Mouse (Mus musculus) left cerebral cortex, adult 2 months (tissue): Measurements from ENCODE around the gene Olfr665. TPM values are rescaled to one million over a fixed set of nuclear protein-coding genes. Genes with fewer than 3 reads are reported as not detected.
"Not testable (repeated sequence)": the region's sequence is repeated elsewhere in the genome, so short reads cannot be mapped to it uniquely, and the experiment has no call there.

Source experiments
- DNase-seq, 2 experiments: peaks; one replicate each; pipeline ENCODE4 v3.0.0; 2021 to 2022; ENCODE audit warnings: low spot score in 2 of 2, mixed read lengths in 1 of 2; ENCODE audit errors: extremely low spot score in 1 of 2
- H3K27ac ChIP-seq: fragments of 200-600 bp; 2 replicates; pipeline ENCODE4 v1.8.1; 2022
- H3K4me3 ChIP-seq: fragments of 200-600 bp; 2 replicates; pipeline ENCODE4 v1.8.1; 2022
- CTCF ChIP-seq: fragments of 200-600 bp; IDR thresholded peaks from 2 replicates; pipeline ENCODE4 v1.8.1; 2022; ENCODE audit warnings: antibody characterized with exemption, mild to moderate bottlenecking, moderate library complexity
- intact Hi-C: fragments of 180-260 bp; cut with DNase I; formaldehyde crosslinking; loops from one replicate; pipeline ENCODE4 v1.15.1; 2025
- long read RNA-seq, 2 experiments: library from polyadenylated mRNA; stranded (forward); transcript quantifications; one replicate each; pipeline ENCODE4 v2.0.0; 2021; ENCODE audit warnings: borderline mapping rate in 2 of 2
- total RNA-seq, 2 experiments: library from RNA; stranded (reverse); gene quantifications; 2 replicates each; pipeline ENCODE4 v1.2.3; 2021

The Olfr665 gene
- total RNA-seq, result not detected
- long read RNA-seq, experiment 1, result 0 reads
- long read RNA-seq, experiment 2, result 0 reads

DNA sequence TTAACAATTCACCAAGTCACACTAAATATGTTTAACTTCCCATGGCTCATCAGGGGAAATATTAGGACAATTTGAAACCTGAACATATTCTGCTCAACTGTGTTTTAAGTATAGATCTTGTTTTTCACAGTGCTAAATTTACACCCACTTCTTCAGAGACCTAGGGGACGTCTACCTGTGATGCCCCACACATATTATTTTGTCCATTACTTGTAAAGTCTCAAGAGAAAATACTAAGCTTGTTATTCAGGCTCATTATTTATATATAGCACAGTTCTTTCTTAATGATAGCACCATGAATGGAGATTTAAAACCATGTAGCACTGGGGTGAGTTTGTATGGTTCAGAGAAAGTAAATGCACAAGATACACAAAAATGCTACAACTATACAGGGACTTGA, at the start of gene Olfr665:
Gene Olfr665, plus strand, starts transcription at position 301 of the 400 bp plus-strand sequence.
- Histone ChIP-seq H3K27ac (no peak within 1 kb of the TSS), H3K4me3 (no peak within 1 kb of the TSS)
- no peak for DNase-seq
- intact Hi-C loops, result no loop called here
- no peak for TF ChIP-seq CTCF

DNA sequence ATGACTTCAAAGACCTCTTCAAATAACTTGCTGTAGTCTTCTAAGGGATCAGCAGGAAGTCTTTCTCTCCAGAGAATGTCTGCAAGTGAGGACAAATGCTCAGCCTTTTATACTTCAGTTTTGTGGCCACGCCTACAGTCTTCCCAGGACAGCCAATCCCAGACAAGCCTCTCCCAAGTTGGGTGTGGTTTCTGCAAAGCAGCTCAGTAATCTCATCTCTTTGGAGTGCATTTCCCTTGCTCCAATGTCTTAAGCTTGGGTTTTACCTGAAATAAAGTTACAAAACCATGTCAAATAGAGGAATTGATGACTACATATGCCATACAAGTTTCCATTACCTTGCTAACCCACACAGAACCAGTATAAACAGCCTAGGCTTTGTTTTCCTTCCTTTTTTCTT, 35.3 kb upstream of the Olfr665 start, which contains the start of gene Usp17lb:
Gene Usp17lb, minus strand, starts transcription at position 101 of the 400 bp plus-strand sequence.
- DNase-seq, result no peak
- no peak for TF ChIP-seq CTCF
- intact Hi-C loops, result no loop called here
- no peak within 1 kb of the TSS for H3K4me3 ChIP-seq
- H3K27ac ChIP-seq, result no peak within 1 kb of the TSS

DNA sequence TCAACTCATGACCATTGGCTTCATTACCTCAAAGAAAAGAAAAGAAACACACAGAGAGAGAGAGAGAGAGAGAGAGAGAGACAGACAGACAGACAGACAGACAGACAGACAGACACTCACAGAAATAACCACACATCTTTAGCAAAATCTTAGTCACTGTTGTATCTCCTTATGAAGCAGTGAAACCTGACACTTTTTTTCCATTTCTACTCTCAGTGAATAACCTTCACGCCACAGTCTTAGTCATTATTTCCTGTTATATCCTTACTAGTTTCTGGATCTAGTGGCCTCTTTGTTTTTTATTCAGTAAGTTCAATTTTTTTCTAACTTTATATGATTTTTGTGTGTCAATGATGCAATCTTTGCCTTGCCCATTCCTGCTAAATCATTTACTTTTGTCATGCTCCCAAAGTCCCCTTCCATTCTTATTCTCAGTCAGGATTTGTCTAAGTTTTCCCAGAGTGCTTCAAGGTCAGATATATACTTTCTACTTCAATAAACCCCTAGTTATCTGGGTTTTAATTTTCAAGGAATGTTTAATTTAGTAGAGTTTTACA, 34.0 kb upstream of the Olfr665 start:
- Histone ChIP-seq H3K27ac (no peak overlapping the region), H3K4me3 (no peak overlapping the region)
- intact Hi-C loops, result no loop called here
- TF ChIP-seq CTCF, result no peak
- no peak for DNase-seq

DNA sequence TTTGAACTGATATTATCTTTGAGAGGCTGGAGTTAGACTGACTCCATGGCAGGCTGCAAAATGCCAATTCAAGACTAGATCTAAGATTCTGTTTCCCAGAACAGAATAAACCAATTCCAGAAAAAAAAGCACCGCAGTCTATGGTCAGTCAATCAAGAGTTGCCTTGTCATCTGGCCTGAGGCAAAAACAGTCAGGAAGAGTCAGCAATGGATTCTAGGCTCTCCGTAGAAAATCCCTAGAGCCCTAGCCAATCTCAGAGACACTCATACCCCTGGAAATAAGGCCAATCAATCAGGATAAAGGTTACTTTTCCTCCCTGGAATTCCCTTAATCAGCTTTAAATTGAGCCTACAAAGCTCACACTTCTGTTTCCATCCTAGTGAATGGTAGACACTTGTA, 26.3 kb upstream of the Olfr665 start:
- intact Hi-C loops, DNase-seq, H3K27ac ChIP-seq, H3K4me3 ChIP-seq: not testable (repeated sequence)

DNA sequence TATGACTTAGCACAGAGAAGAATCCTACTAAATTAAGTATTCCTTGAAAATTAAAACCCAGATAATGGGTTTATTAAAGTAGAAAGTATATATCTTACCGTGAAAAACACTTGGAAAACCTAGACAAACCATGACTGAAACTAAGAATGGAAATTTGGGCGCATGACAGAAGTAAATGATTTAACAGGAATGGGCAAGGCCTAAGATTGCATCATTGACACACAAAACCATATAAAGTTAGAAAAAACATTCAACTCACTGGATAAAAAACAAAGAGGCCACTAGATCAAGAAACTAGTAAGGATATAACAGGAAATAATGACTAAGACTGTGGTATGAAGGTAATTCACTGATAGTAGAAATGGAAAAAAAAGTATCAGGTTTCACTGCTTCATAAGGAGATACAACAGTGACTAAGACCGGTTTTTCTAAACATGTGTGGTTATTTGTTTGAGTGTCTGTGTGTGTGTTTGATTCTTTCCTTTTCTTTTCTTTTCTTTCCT, 22.5 kb upstream of the Olfr665 start:
- intact Hi-C loops, result no loop called here
- no peak for TF ChIP-seq CTCF

DNA sequence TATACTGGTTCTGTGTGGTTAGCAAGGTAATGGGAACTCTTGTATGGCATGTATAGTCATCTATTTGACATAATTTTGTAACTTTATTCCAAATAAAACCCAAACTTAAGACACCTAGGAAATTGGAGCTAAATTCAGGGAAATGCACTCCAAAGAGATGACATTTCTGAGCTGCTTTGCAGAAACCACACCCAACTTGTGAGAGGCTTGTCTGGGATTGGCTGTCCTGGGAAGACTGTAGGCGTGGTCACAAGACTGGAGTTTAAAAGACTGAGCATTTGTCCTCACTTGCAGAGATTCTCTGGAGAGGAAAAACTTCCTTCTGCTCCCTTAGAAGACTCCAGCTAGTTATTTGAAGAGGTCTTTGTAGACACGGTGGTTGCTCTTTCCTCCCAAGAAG, 21.1 kb upstream of the Olfr665 start, which contains the start of gene Usp17la:
Gene Usp17la, plus strand, starts transcription at position 301 of the 400 bp plus-strand sequence.
- H3K4me3 ChIP-seq, intact Hi-C loops, H3K27ac ChIP-seq, DNase-seq: not testable (repeated sequence)

More for the DNA sequence above, 22.5 kb upstream of the Olfr665 start:
- no peak overlapping the region for H3K27ac ChIP-seq
- DNase-seq, result no peak
- no peak overlapping the region for H3K4me3 ChIP-seq

DNA sequence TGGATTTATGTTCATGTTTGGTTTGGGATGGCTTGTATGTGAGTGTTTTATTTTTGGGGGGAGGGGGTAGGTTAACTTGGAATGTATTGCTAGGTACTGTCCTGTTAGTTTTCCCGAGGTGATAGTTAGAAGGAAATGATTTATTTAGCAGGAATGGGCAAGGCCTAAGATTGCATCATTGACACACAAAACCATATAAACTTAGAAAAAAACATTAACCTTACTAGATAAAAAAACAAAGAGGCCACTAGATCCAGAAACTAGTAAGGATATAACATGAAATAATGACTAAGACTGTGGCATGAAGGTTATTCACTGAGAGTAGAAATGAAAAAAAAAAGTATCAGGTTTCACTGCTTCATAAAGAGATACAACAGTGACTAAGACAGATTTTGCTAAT, 20.1 kb upstream of the Olfr665 start:
- Histone ChIP-seq H3K4me3 (no peak overlapping the region), H3K27ac (no peak overlapping the region)
- no peak for TF ChIP-seq CTCF
- DNase-seq, result no peak
- intact Hi-C loops, result no loop called here

DNA sequence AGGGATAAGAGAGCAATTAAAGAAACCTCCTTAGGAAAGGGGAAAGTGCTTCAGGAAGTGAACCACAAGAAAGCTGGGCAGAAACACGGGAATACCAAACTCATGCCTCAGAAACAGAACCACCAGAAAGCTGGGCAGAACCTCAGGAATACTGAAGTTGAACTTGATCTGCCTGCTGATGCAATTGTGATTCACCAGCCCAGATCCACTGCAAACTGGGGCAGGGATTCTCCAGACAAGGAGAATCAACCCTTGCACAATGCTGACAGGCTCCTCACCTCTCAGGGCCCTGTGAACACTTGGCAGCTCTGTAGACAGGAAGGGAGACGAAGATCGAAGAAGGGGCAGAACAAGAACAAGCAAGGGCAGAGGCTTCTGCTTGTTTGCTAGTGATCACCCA, 16.4 kb upstream of the Olfr665 start:
- no peak overlapping the region for H3K27ac ChIP-seq
- TF ChIP-seq CTCF, result no peak
- H3K4me3 ChIP-seq, result no peak overlapping the region
- no peak for DNase-seq
- intact Hi-C loops, result no loop called here

DNA sequence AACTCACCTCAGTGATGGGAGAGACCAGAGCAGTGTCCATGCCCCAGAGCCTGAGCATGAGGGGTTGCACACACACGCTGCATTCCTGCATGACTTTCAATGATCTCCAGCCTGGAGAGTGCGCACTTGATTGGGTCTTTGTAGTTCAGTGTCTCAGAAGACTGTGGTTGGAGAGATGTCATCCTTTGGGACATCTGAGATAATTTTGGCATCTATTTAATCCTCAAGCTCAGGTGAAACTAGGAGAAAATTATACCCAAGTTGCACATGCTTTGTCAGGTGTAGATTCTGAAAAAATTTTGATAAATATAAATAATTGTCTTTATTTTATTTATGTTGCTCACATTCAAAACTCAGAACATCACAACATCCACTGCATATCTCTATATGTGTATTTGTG, 18.0 kb downstream of the Olfr665 start, which contains the start of gene Olfr666:
Gene Olfr666, minus strand, starts transcription at position 101 of the 400 bp plus-strand sequence.
- TF ChIP-seq CTCF, result no peak
- DNase-seq, result no peak
- Histone ChIP-seq H3K4me3 (no peak within 1 kb of the TSS), H3K27ac (no peak within 1 kb of the TSS)
- intact Hi-C loops, result no loop called here

DNA sequence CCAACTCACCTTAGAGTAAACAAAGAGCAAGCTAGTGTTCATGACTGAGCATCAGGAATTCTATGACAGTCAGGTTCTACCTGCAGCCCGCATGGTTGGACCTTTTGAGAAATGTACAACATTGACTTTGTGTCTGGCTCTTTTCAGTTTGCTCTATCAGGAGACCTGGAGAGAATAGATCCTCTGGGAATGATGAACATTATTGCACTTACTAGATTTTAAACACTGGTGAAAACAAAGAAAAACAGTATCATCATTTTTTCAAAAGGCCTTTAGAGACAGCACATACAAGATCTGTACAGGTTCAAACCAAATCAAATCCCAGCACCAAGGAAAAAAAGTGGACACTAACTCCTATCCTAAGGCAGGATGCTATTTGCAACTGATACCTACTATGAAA, 43.6 kb downstream of the Olfr665 start, which contains the start of gene Olfr667:
Gene Olfr667, minus strand, starts transcription at position 101 of the 400 bp plus-strand sequence.
- TF ChIP-seq CTCF, result no peak
- Histone ChIP-seq H3K4me3 (no peak within 1 kb of the TSS), H3K27ac (no peak within 1 kb of the TSS)
- no peak for DNase-seq
- intact Hi-C loops, result no loop called here

DNA sequence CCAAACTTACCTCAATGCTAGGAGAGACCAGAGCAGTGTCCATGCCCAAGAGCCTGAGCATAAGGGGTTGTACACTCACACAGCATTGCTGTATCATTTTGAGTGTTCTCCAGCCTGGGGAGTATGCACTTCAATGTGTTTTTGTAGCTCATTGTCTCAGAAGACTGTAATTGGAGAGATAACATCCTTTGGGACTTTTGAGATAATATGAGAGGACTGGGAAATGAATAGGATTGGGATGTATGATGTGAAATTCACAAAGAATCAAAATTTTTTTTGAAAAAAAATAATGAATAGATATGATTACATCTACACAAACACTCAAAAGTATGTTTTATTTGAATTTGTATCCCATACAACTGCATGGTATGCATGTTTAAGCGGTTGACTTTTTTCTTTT, 50.1 kb downstream of the Olfr665 start, which contains the start of gene Olfr668:
Gene Olfr668, minus strand, starts transcription at position 101 of the 400 bp plus-strand sequence.
- DNase-seq, result no peak
- H3K4me3 ChIP-seq, result no peak within 1 kb of the TSS
- intact Hi-C loops, result no loop called here
- H3K27ac ChIP-seq, result no peak within 1 kb of the TSS
- TF ChIP-seq CTCF, result no peak

Other genes with a start within 250 kb of the Olfr665 start
- not detected for gene Olfr658, start 230.7 kb upstream of the Olfr665 start, total RNA-seq
- gene Olfr659, start 211.3 kb upstream of the Olfr665 start, total RNA-seq, result not detected
- gene Olfr661, start 191.5 kb upstream of the Olfr665 start, total RNA-seq, result not detected
- not detected for gene Usp17le, start 100.6 kb upstream of the Olfr665 start, total RNA-seq
- gene Usp17lb, start 35.4 kb upstream of the Olfr665 start, total RNA-seq, result not detected
- not detected for gene Usp17la, start 21.0 kb upstream of the Olfr665 start, total RNA-seq
- not detected for gene Olfr666, start 17.9 kb downstream of the Olfr665 start, total RNA-seq
- not detected for gene Olfr667, start 43.5 kb downstream of the Olfr665 start, total RNA-seq
- not detected for gene Olfr668, start 50.0 kb downstream of the Olfr665 start, total RNA-seq
- gene Olfr669, start 56.2 kb downstream of the Olfr665 start, total RNA-seq, result not detected
- not detected for gene Olfr670, start 84.6 kb downstream of the Olfr665 start, total RNA-seq
- gene Olfr671, start 101.1 kb downstream of the Olfr665 start, total RNA-seq, result not detected
- not detected for gene Olfr672, start 124.0 kb downstream of the Olfr665 start, total RNA-seq
- not detected for gene Olfr675, start 150.4 kb downstream of the Olfr665 start, total RNA-seq
- not detected for gene Olfr676, start 154.7 kb downstream of the Olfr665 start, total RNA-seq
- not detected for gene Olfr677, start 173.3 kb downstream of the Olfr665 start, total RNA-seq
- gene Olfr678, start 186.4 kb downstream of the Olfr665 start, total RNA-seq, result not detected
- gene Olfr679, start 203.2 kb downstream of the Olfr665 start, total RNA-seq, result not detected
- not detected for gene Olfr680-ps1, start 214.8 kb downstream of the Olfr665 start, total RNA-seq
- gene Olfr681, start 238.8 kb downstream of the Olfr665 start, total RNA-seq, result not detected